Mouse (Mus musculus): ENCODE measurements around the gene Nsun4.

GRCm38 (mm10) chr4:115984967-115985366 lies 68.7 kb downstream of the Nsun4 start:
- TF ChIP-seq POLR2A (IDR thresholded peaks at IDR 0.05; ENCODE audit: borderline replicate concordance, extremely low read depth, insufficient read depth, insufficient read length, poor library complexity, severe bottlenecking) (no peak), CTCF (IDR thresholded peaks at IDR 0.05; ENCODE audit: borderline replicate concordance, extremely low read depth, insufficient read depth, insufficient read length) (peak; percentile 16; the same call in 1 of the 2 replicates)

Measured in brain, embryonic 14.5 days (tissue).